Mouse (Mus musculus): ENCODE measurements around the gene Agpat3.
A peak's percentile ranks its signal among the peaks of the same experiment; 100 is the strongest.

Gene Agpat3

GRCm38 (mm10) chr10:78245225-78245547 lies 107.1 kb downstream of the Agpat3 start:
- DNase-seq: no peak

- peak; percentile 83 to 87 for DNase-seq
Measured at GRCm38 (mm10) chr10:78244438-78245224, 107.7 kb downstream of the Agpat3 start, which contains the start of gene Trappc10. TSS of gene Trappc10 (minus strand) at chr10:78244641.

- peak; percentile 37 to 53 for DNase-seq
Measured at GRCm38 (mm10) chr10:78244058-78244437, 108.2 kb downstream of the Agpat3 start.

- no peak for DNase-seq
Measured at GRCm38 (mm10) chr10:78238926-78239325, 113.4 kb downstream of the Agpat3 start.

- DNase-seq: no peak
Measured at GRCm38 (mm10) chr10:78238297-78238696, 114.0 kb downstream of the Agpat3 start.

- no peak for DNase-seq
Measured at GRCm38 (mm10) chr10:78237809-78238208, 114.5 kb downstream of the Agpat3 start.

- no peak for DNase-seq
Measured at GRCm38 (mm10) chr10:78236885-78237629, 115.2 kb downstream of the Agpat3 start.

- DNase-seq: no peak
Measured at GRCm38 (mm10) chr10:78233756-78234155, 118.5 kb downstream of the Agpat3 start.

GRCm38 (mm10) chr10:78233161-78233560 lies 119.1 kb downstream of the Agpat3 start:
- DNase-seq: no peak

GRCm38 (mm10) chr10:78232301-78232980 lies 119.8 kb downstream of the Agpat3 start:
- DNase-seq: peak in 1 of 2 experiments; percentile 19

GRCm38 (mm10) chr10:78228560-78228928 lies 123.7 kb downstream of the Agpat3 start:
- no peak for DNase-seq

GRCm38 (mm10) chr10:78227875-78228559 lies 124.3 kb downstream of the Agpat3 start:
- no peak for DNase-seq

GRCm38 (mm10) chr10:78224136-78224535 lies 128.2 kb downstream of the Agpat3 start:
- no peak for DNase-seq

GRCm38 (mm10) chr10:78222908-78223307 lies 129.4 kb downstream of the Agpat3 start:
- DNase-seq: no peak

- DNase-seq: no peak
Measured at GRCm38 (mm10) chr10:78221315-78221714, 131.0 kb downstream of the Agpat3 start.

- DNase-seq: no peak
Measured at GRCm38 (mm10) chr10:78219528-78219927, 132.8 kb downstream of the Agpat3 start.

Measured in thymus, postnatal 36 days (tissue).